8 mouse cellular contexts compared by ENCODE assay signal in genomic region chr11:75015453-75015871, GRCm38 (mm10).
A peak's percentile ranks its signal among the peaks of the same experiment; 100 is the strongest.
DNase-seq lines count a peak whose midpoint lies in the region; ATAC-seq and TF ChIP-seq lines count a peak whose summit lies in the region.

No protein-coding gene starts in this region.

- no peak overlapping the region for H3K9ac ChIP-seq in liver, embryonic 13.5 days
- H3K9ac ChIP-seq in liver, embryonic 12.5 days = no peak overlapping the region
- no peak overlapping the region for H3K9ac ChIP-seq in heart, adult 2 months (ENCODE audit: low read depth, low read length)
- H3K9ac ChIP-seq in limb, embryonic 11.5 days (ENCODE audit: low read length) = no peak overlapping the region

- DNase-seq in liver, embryonic 13.5 days = no peak
- DNase-seq in cerebellum, postnatal 25 days = peak; percentile 48 to 50
- DNase-seq in heart, adult 2 months = peak; percentile 50 to 72
- DNase-seq in limb, embryonic 11.5 days (ENCODE audit: low spot score) = no peak
- DNase-seq in testis, postnatal 14 days (ENCODE audit: low spot score) = peak; percentile 77
- DNase-seq in thymus, postnatal 14 days = no peak
- DNase-seq in spleen, postnatal 10 days (ENCODE audit: low spot score in 2 of 2) = no peak

- no peak for ATAC-seq in liver, embryonic 13.5 days (ENCODE audit: low read depth)
- ATAC-seq in liver, embryonic 12.5 days = no peak
- ATAC-seq in limb, embryonic 11.5 days (ENCODE audit: insufficient number of reproducible peaks, low FRiP score, low TSS enrichment, low read depth) = no peak

- no peaks in the 10 kb centered on the region for H3K27me3 ChIP-seq in liver, embryonic 13.5 days
- no peaks in the 10 kb centered on the region for H3K27me3 ChIP-seq in liver, embryonic 12.5 days (replicated peaks)
- no peaks in the 10 kb centered on the region for H3K27me3 ChIP-seq in heart, adult 2 months (ENCODE audit: control insufficient read depth, insufficient read depth, low read length)
- H3K27me3 ChIP-seq in limb, embryonic 11.5 days (ENCODE audit: control insufficient read depth, insufficient read depth, low read length) = no peaks in the 10 kb centered on the region

- H3K9me3 ChIP-seq in liver, embryonic 13.5 days (replicated peaks) = no peaks in the 10 kb centered on the region
- H3K9me3 ChIP-seq in liver, embryonic 12.5 days (replicated peaks) = no peaks in the 10 kb centered on the region
- H3K9me3 ChIP-seq in limb, embryonic 11.5 days (ENCODE audit: control insufficient read depth, low read length) = no peaks in the 10 kb centered on the region

- peaks cover 9% of the 10 kb centered on the region; the same call in 1 of the 2 replicates for H3K4me1 ChIP-seq in liver, embryonic 13.5 days (replicated peaks)
- peaks cover 34% of the 10 kb centered on the region for H3K4me1 ChIP-seq in liver, embryonic 12.5 days
- H3K4me1 ChIP-seq in heart, adult 2 months (ENCODE audit: control insufficient read depth, insufficient read depth, low read length) = peaks cover 30% of the 10 kb centered on the region
- peaks cover 32% of the 10 kb centered on the region for H3K4me1 ChIP-seq in limb, embryonic 11.5 days (ENCODE audit: control insufficient read depth, insufficient read depth, low read length)

- H3K4me2 ChIP-seq in liver, embryonic 13.5 days = no peak overlapping the region
- H3K4me2 ChIP-seq in liver, embryonic 12.5 days = no peak overlapping the region
- H3K4me2 ChIP-seq in limb, embryonic 11.5 days (ENCODE audit: low read depth, severe bottlenecking) = no peak overlapping the region

- intact Hi-C loops in heart, adult 2 months (cut with DNase I) = loop anchor here (2.0 kb wide), 2 partner anchors 17 to 31 kb away; no protein-coding TSS in a partner anchor

- WGBS in liver, embryonic 13.5 days (ENCODE audit: insufficient replicate concordance) = 70% methylated on average over 7 of the region's 7 CpGs
- 73% methylated on average over 7 of the region's 7 CpGs for WGBS in liver, embryonic 12.5 days (ENCODE audit: insufficient replicate concordance)
- 36% methylated on average over 7 of the region's 7 CpGs for WGBS in heart, adult 2 months
- 65% methylated on average over 7 of the region's 7 CpGs for WGBS in limb, embryonic 11.5 days

- 0 out of 2 replicates have a peak, but pooled peaks have one; percentile 3 for TF ChIP-seq CTCF in heart, adult 2 months (IDR thresholded peaks at IDR 0.05)

- no peak for TF ChIP-seq EP300 in heart, adult 2 months (IDR thresholded peaks at IDR 0.05; ENCODE audit: insufficient read depth, low read depth, low read length)

- H3K4me3 ChIP-seq in liver, embryonic 13.5 days (replicated peaks) = no peak overlapping the region
- no peak overlapping the region for H3K4me3 ChIP-seq in liver, embryonic 12.5 days
- no peak overlapping the region for H3K4me3 ChIP-seq in heart, adult 2 months
- no peak overlapping the region for H3K4me3 ChIP-seq in limb, embryonic 11.5 days (ENCODE audit: low read depth, low read length)

- TF ChIP-seq POLR2A in heart, adult 2 months (IDR thresholded peaks at IDR 0.05; ENCODE audit: insufficient read depth, low read depth, low read length) = 0 out of 2 replicates have a peak, but pooled peaks have one; percentile 38

- H3K36me3 ChIP-seq in liver, embryonic 13.5 days = no peaks in the 10 kb centered on the region
- H3K36me3 ChIP-seq in liver, embryonic 12.5 days = no peaks in the 10 kb centered on the region
- H3K36me3 ChIP-seq in heart, adult 2 months (ENCODE audit: control insufficient read depth, insufficient read depth, low read length) = peaks cover 35% of the 10 kb centered on the region
- H3K36me3 ChIP-seq in limb, embryonic 11.5 days (ENCODE audit: control insufficient read depth, insufficient read depth, low read length) = no peaks in the 10 kb centered on the region

- no peaks in the 10 kb centered on the region for H3K79me2 ChIP-seq in heart, adult 2 months (replicated peaks; ENCODE audit: control insufficient read depth, insufficient read depth, low read length)

- 0 out of 2 replicates have a peak overlapping the region, but pooled peaks have one; percentile 47 for H3K27ac ChIP-seq in liver, embryonic 13.5 days
- H3K27ac ChIP-seq in liver, embryonic 12.5 days = no peak overlapping the region
- H3K27ac ChIP-seq in heart, adult 2 months = peak overlapping the region; percentile 96
- H3K27ac ChIP-seq in limb, embryonic 11.5 days (replicated peaks; ENCODE audit: low read depth, low read length) = peak overlapping the region; percentile 54

Comparison
In these comparisons a context has a peak if more than half of its experiments do, and no peak if none do; other contexts are left out.
1. DNase-seq: peak in cerebellum, postnatal 25 days (2 of 2), heart, adult 2 months (2 of 2) and testis, postnatal 14 days (single experiment); none in liver, embryonic 13.5 days (single experiment), limb, embryonic 11.5 days (single experiment), thymus, postnatal 14 days (single experiment) and spleen, postnatal 10 days (0 of 2).